Mouse (Mus musculus) liver, adult 2 months (tissue): ENCODE results near the gene Lpar3. TPM values are rescaled to one million over a fixed set of nuclear protein-coding genes. Genes with fewer than 3 reads are reported as not detected.

Experiments used
- DNase-seq: peaks from one replicate; pipeline ENCODE4 v3.0.0-alpha.2; 2011; ENCODE audit warnings: low read depth, low spot score; ENCODE audit errors: extremely low read depth
- H3K27ac ChIP-seq: fragments of 200-500 bp; replicated peaks from 2 replicates; pipeline ENCODE4 v1.5.1; 2012; ENCODE audit warnings: low read depth, mild to moderate bottlenecking, control low read depth, inconsistent platforms, low read length; ENCODE audit not compliant: insufficient read depth
- H3K27me3 ChIP-seq: fragments of 200-500 bp; 2 replicates; pipeline ENCODE4 v1.6.1; 2012; ENCODE audit warnings: mild to moderate bottlenecking, moderate library complexity, low read length, inconsistent platforms; ENCODE audit not compliant: control insufficient read depth, insufficient read depth
- H3K36me3 ChIP-seq: fragments of 200-500 bp; 2 replicates; pipeline ENCODE4 v1.6.1; 2012; ENCODE audit warnings: low read length, inconsistent platforms; ENCODE audit not compliant: control insufficient read depth, insufficient read depth
- H3K4me1 ChIP-seq: fragments of 200-500 bp; 2 replicates; pipeline ENCODE4 v1.6.1; 2011; ENCODE audit warnings: low read length; ENCODE audit not compliant: control insufficient read depth, insufficient read depth
- H3K4me3 ChIP-seq: fragments of 200-500 bp; 2 replicates; pipeline ENCODE4 v1.5.1; 2011; ENCODE audit warnings: low read depth, mild to moderate bottlenecking, control low read depth, low read length, moderate library complexity; ENCODE audit not compliant: insufficient read depth
- H3K79me2 ChIP-seq: fragments of 200-500 bp; 2 replicates; pipeline ENCODE4 v1.6.1; 2012; ENCODE audit warnings: inconsistent platforms, mild to moderate bottlenecking, low read length, moderate library complexity; ENCODE audit not compliant: control insufficient read depth, insufficient read depth
- H3K9ac ChIP-seq: fragments of 200-500 bp; 2 replicates; pipeline ENCODE4 v1.6.1; 2012; ENCODE audit warnings: low read depth, mild to moderate bottlenecking, control low read depth, inconsistent platforms, low read length
- CTCF ChIP-seq: fragments of 200-500 bp; IDR thresholded peaks from 2 replicates; pipeline ENCODE4 v1.5.1; 2011; ENCODE audit warnings: low read depth, low read length, control low read depth
- POLR2A ChIP-seq: fragments of 200-500 bp; IDR thresholded peaks from 2 replicates; pipeline ENCODE4 v1.6.1; 2011; ENCODE audit warnings: low read length, control low read depth; ENCODE audit not compliant: insufficient read depth; ENCODE audit errors: extremely low read depth
- WGBS: fragments of 180-500 bp; shearing (Covaris S2); methylation state at CpG from one replicate; pipeline ENCODE4 v1.1.7; 2018; 5-methylcytosine and 5-hydroxymethylcytosine counted together
- polyA plus RNA-seq: library from polyadenylated mRNA; depleted of rRNA; stranded (reverse); fragments of >200 nt; gene quantifications from 2 replicates; pipeline ENCODE4 v1.2.3, GENCODE M21; 2012
- total RNA-seq: library from RNA; depleted of rRNA; stranded (reverse); fragments of >200 nt; gene quantifications from 2 replicates; pipeline ENCODE4 v1.2.3, GENCODE M21; 2014

The Lpar3 gene
- total and polyA plus RNA-seq, 2 experiments = 0.05 to 0.09 TPM

- no peaks in the 10 kb centered on the region for H3K4me1 ChIP-seq
- WGBS = 90% methylated on average over 4 of the region's 4 CpGs
- H3K79me2 ChIP-seq = no peaks in the 10 kb centered on the region
- H3K4me3 ChIP-seq = no peak overlapping the region
- no peak for DNase-seq
- H3K36me3 ChIP-seq = no peaks in the 10 kb centered on the region
- TF ChIP-seq POLR2A (no peak), CTCF (no peak)
- H3K27ac ChIP-seq = no peak overlapping the region
- H3K9ac ChIP-seq = no peak overlapping the region
- H3K27me3 ChIP-seq = no peaks in the 10 kb centered on the region
These were observed 56.2 kb downstream of the Lpar3 start for GRCm38 (mm10) chr3:146276991-146277390.

- peak; percentile 66 for DNase-seq
- Histone ChIP-seq H3K9ac (no peak overlapping the region), H3K79me2 (no peaks in the 10 kb centered on the region), H3K4me1 (no peaks in the 10 kb centered on the region), H3K27ac (no peak overlapping the region), H3K27me3 (no peaks in the 10 kb centered on the region), H3K4me3 (no peak overlapping the region), H3K36me3 (no peaks in the 10 kb centered on the region)
- WGBS = 61% methylated on average over 11 of the region's 11 CpGs
- no peak for TF ChIP-seq POLR2A
- peak; percentile 89 for TF ChIP-seq CTCF
These were observed 56.7 kb downstream of the Lpar3 start for GRCm38 (mm10) chr3:146277456-146277855.

GRCm38 (mm10) chr3:146278195-146279140 is 57.7 kb downstream of the Lpar3 start:
- Histone ChIP-seq H3K79me2 (no peaks in the 10 kb centered on the region), H3K4me1 (no peaks in the 10 kb centered on the region), H3K36me3 (no peaks in the 10 kb centered on the region), H3K27ac (no peak overlapping the region), H3K27me3 (no peaks in the 10 kb centered on the region), H3K4me3 (no peak overlapping the region), H3K9ac (no peak overlapping the region)
- DNase-seq = no peak
- 85% methylated on average over 13 of the region's 13 CpGs for WGBS
- no peak for TF ChIP-seq CTCF
- no peak for TF ChIP-seq POLR2A

- Histone ChIP-seq H3K36me3 (no peaks in the 10 kb centered on the region), H3K27me3 (no peaks in the 10 kb centered on the region), H3K27ac (no peak overlapping the region), H3K4me3 (no peak overlapping the region), H3K79me2 (no peaks in the 10 kb centered on the region), H3K9ac (no peak overlapping the region), H3K4me1 (no peaks in the 10 kb centered on the region)
- TF ChIP-seq POLR2A (no peak), CTCF (no peak)
- 24% methylated on average over 3 of the region's 3 CpGs for WGBS
- no peak for DNase-seq
These were observed 63.1 kb downstream of the Lpar3 start for GRCm38 (mm10) chr3:146283732-146284361.

GRCm38 (mm10) chr3:146286118-146286517 is 65.4 kb downstream of the Lpar3 start:
- no peak for DNase-seq
- 81% methylated on average over 4 of the region's 4 CpGs for WGBS
- TF ChIP-seq POLR2A = no peak
- TF ChIP-seq CTCF = no peak
- Histone ChIP-seq H3K27ac (no peak overlapping the region), H3K79me2 (no peaks in the 10 kb centered on the region), H3K9ac (no peak overlapping the region), H3K4me3 (no peak overlapping the region), H3K27me3 (no peaks in the 10 kb centered on the region), H3K36me3 (no peaks in the 10 kb centered on the region), H3K4me1 (no peaks in the 10 kb centered on the region)
